Mouse (Mus musculus): Measurements from ENCODE around the gene Cubn. TPM values are rescaled to one million over a fixed set of nuclear protein-coding genes. Genes with fewer than 3 reads are reported as not detected.
A peak's percentile ranks its signal among the peaks of the same experiment; 100 is the strongest.

Gene Cubn
- 0.19 and 0.21 TPM in 2 replicates for total RNA-seq (2021)
- long read RNA-seq, result 0 reads

DNA sequence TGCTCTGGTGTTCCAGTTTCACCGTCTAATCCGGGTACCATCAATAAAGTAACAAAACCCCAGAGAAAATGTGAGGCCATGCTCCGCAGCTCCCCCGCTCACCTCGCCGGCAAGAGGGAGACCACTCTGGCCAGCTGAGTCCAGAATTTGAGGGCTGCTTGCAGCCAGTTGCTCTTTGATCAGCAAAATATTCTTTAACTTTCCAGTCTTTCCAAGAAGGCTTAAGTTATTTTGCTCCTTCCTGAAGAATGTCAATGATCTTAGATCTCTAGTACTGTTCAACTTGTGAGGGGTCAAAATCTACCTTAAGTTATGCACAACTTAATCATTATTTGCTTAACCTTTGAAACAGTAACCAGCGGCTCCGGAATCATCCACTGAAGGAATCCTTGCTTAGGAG is at the start of gene Cubn:
Cubn (minus strand) TSS at position 80 of the 400 bp plus-strand sequence.
- no peak for DNase-seq

DNA sequence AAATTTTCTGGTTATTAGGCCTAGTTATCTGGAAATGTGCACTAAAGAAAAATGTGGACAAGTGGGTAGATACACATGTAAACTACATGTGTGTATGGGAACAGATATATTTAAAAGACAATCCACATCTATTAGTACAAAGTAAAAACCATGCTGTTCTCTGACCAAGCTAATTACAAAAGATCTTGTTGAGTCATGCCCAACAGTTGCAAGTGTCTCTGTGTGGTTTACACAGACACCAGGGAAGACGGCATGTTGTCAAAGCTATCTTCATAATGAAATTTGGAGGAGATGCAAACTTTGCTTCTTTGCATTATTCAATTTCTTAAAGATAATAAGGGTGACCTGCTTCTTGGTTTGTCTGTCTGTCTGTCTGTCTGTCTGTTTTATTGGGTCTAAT is 48.2 kb upstream of the Cubn start:
- no peak for DNase-seq

DNA sequence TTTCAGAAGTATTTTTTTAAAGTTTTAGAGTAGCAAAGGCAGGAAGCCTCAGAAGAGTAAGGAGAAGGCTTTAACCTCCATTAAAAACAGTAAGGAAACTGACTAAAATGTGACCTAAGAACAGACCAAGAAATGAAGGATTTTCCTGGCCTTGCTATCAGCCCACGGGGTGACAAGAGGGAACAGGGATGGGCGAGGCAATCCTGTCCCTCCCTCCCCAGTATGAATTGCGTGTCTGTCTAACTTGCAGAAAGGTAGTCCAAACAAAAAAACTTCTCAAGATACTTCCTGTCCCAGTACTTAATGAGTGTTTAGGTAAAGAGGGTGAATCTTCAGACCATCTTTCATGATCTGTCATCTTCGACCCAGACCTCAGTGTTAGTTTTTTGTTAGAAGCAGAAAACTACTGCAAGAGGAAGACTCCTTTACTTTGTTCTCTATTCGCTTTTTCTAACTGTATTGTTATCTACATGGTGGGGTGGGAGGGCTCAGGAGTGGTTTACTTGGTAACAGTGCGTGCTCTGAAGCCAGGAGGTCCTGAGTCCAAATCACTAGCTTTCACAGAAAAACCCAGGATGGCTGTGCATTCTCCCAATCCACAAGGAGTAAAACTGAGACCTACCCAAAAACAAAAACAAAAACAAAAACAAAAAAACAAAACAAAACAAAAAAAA is 47.2 kb upstream of the Cubn start:
- no peak for DNase-seq

DNA sequence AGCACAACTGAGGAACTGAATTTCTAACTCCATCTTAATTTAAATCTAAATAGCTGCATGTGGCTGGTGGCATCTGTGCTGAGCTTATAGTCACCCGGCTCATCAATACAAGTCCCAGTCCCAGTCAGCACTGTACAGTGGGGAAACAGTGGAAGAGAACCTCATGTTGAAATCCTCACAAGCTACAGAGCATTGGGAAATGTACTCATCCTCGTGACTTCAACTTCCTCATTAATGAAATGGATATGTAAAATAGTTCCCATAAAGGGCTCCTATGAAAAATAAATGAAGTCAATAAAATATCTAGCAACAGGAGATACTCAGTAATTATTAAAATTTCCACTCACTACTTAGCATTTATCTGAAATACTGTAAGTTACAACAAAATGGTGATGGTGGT is 46.6 kb upstream of the Cubn start:
- no peak for DNase-seq

DNA sequence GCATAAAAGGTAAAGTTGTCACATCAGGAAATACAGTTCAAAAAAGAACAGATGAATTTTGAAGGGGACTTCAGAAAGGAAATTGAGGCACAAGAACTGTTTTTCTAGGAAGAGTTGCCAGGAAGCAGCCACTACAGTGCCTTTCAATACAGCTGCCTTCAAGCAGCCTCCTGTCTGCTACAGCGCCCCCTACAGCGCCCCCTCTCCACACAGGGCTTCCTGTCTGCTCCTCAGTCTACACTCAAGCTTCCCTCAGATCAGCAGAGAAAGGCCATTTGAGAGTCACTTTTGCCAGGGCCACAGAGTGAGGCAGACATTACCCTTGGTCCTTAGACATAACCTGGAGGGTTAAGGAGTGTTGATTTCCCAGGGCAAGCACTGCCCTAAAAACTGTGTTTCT is 46.1 kb upstream of the Cubn start:
- DNase-seq, result peak; percentile 11

DNA sequence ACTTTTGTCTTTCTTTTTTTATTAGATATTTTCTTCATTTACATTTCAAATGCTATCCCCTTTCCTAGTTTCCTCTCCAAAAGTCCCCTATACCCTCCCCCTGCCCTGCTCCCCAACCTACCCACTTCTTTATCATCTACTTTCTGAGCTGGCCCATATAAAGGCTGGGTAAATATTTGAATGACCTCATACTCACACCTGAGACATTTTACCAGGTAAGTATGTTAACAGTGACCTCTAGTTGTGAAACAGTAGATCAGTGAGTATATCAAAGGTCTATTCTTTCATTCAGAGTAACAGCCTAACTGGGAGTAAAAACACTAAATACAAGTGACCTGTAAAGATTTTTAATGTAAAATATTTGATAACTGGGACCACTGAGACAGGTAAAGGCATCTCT is 45.1 kb upstream of the Cubn start:
- DNase-seq, result no peak

DNA sequence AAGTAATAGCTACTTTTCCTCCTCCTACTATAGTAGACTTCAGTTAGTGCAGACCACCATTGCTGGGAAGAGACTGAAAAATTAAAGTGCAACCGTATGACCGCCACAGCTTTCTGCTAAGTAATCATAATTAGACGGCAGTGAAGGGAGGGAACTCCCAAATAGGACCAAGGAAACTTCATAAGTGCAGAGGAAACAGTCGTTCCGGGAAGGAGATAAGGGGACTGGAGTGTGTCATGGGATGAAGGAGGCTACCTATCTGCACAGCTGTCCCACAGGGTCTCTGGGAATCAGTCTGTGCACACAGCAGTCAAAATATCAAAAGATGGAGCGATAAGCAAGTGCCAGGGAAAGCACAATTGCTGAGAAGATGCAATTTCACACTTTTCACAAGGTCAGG is 39.0 kb upstream of the Cubn start:
- no peak for DNase-seq

DNA sequence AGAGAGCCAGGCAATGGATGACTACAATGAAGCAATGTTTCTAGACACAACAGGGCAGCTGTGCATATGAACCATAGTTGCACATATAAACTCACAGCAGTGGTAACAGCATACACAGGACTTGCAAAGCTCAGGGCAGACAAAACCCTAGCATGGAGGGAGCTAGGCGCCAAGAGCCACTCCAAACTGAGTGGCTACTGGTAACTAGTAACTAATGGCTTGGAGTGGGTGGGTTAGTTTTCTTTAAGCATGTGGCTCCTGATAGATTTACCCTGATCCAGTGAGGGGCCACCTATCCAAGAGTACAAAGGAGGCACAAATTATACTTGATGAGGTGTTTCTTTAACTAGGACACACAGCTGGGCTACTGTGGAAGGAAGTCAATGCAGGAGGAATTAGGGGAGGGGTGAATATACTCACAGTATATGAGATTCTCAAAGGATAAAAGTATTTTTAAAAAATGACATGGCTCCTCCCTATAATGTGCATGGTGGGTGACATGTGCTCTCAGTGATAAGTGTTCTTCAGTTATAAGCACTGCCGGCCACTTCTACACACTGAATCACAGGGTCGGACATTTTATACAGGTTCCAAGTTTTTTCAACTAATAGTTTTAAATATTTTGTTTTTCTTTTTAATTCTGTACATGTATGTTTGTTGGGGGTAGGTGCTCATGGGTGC is 37.8 kb upstream of the Cubn start:
- no peak for DNase-seq

DNA sequence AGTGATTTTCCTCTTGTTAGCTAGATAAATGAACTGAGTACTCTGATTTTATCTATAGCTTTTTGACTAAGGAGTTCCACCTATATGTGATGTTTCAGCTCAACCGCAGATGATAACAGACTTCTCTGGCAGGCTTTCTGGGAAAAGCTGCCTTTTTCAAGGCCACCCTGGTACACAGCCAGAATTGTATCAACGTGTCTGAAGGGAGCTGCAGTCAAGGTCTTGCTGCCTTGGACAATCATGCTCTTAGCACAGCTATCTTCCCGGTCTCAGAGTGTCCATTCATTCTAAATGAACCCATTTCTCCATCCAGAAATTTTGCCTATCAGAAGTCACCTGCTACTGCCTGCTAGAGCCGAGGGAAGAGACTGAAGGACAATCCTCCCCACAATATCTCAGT is 35.9 kb upstream of the Cubn start:
- DNase-seq, result peak; percentile 56

DNA sequence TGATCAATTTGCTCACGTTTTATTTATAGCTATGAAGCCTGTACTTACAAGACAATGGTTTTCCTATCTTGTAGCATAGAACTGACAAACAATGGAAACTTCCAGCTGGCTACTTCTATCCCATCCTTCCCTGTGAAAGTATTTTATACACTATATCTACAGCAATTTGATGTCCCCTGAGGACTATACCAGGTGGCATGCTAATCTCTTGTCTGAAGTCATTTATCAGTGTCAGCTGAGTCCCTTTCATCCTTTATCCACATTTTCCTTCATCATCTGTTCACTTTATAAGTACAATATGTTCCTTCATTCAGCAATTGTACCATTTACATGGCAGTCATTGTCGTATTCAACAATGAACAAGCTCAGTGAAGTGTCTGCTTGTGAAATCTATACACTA is 35.5 kb upstream of the Cubn start:
- no peak for DNase-seq

DNA sequence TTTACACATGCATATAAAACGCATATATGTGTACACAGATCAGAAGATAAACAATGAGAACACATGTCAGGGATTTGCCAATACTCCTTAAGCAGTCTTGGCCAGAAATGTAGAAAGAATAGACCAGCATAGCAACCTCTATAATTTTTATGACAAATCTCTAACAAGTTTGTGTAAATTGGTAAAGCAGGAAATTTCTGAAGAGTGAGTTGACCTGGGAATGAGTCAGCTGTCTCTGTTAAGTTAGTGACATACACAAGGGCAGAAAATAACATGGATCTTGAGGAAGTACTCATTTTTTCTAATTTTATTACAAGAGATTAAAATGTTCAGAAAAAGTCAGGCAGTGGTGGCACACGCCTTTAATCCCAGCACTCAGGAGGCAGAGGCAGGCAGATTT is 34.6 kb upstream of the Cubn start:
- no peak for DNase-seq

DNA sequence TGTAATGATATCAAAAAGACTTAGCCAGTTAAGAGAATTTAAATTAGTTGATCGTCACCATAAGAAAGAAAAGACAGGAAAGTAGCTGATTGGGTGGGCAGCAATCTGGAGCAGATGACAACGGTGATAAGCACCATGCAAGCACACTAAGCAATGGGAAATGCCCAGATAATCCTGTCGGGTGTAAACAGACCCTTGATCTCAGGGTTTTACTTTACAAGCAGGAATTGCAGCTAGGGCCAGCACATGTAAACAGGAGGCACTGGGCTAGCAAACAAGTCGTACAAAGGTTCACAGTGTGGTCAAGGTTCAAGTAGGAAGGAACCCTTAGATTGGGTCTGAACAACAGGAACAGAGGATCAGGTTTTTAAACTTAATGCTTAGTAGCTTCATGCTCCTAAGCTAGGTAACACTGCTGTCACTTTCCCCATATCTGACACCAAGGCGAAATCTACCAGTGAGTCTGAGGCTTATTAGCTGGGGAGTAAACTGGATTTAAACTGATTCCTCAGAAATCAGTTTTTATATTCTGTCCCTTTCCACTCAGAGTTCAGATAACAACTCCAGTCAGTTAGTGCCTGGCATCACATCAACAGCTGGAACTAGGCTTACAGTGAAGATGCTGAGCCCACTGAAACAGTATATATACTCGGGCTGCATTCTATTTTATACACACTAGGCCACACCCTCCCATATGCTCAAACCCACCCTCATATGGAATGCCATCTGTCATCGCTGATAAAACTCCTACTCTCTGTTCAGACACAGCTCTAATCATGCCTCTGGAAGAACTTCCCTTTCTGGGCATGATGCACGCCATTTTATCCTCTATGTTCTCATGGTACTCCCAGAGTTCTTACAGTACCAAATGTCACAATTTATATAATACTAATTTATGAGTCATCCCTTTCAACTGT is 32.2 kb upstream of the Cubn start:
- no peak for DNase-seq

DNA sequence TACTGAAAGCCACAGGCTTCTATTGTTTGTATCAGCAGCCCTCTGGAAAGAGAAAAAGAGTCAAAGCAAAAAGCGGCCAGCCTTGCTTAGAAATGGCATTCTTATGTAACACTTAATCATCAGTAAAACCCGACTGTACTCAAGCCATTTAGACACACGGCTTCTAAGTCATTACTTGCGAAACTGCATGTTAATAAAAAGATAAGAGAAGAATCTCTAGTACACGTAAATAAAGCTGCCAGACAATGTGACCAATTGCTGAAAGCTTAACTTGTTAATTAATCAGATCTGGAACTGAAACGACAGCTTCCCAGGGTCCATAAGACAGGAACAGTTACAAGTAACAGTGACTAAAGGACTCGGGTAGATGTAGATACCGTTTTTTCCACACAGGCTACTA is 30.5 kb upstream of the Cubn start:
- no peak for DNase-seq

DNA sequence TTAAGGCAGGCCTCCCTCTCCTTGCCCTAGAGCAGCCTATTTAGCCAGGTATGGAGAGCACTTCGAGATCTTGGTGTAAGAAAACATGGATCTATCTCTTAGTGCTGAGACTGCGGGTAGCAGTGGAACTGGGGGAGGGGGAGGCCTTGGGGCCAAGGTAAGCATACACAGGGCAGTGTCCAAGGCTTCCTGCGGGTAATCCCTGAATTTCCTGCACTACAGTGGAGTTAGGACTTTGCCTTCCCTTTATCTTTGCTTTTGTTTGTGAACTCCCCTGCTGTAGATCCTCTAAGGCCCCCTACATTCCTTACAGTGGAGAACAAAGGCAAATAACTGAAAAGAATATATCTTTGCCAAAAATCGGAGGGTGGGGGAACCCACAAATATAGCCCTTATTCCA is 23.3 kb upstream of the Cubn start:
- no peak for DNase-seq

DNA sequence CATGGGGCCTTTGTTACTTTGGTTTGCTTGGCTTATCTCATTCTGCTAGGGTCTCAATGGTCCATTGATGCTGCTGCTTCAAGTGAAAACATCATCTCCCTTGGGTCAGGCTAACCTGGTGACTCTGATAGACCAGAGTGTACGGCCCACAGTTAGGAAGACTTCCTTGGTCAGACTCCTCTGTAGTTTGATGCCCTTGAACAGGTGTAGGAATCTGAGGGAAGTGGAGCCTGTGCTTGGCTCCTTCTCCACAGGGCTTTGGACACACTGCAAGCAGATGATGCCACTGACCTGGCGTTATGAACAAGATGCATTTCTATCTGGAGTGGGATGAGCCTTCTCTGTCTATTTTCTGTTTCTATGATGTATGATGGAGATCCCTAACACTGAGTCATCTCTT is 11.1 kb upstream of the Cubn start:
- DNase-seq, result no peak

DNA sequence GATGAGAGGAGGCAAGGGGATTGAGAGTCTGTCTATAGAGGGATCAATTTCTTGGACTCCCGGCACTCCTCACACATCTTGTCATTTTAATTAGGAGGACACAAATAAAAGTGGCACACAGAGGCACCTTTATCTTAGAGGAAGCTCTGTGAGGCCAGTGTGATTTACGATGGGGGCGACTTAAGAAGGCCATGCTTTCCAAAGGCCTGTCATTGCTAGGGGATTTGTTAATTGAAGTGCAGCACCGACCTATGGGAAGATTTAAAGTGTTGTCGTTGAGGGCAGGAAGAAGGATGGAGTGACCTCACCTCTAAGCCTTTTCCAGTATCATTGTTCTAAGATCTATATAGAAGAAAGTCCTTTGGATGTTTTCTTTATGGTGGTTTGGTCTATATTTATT is 9.9 kb upstream of the Cubn start:
- no peak for DNase-seq

DNA sequence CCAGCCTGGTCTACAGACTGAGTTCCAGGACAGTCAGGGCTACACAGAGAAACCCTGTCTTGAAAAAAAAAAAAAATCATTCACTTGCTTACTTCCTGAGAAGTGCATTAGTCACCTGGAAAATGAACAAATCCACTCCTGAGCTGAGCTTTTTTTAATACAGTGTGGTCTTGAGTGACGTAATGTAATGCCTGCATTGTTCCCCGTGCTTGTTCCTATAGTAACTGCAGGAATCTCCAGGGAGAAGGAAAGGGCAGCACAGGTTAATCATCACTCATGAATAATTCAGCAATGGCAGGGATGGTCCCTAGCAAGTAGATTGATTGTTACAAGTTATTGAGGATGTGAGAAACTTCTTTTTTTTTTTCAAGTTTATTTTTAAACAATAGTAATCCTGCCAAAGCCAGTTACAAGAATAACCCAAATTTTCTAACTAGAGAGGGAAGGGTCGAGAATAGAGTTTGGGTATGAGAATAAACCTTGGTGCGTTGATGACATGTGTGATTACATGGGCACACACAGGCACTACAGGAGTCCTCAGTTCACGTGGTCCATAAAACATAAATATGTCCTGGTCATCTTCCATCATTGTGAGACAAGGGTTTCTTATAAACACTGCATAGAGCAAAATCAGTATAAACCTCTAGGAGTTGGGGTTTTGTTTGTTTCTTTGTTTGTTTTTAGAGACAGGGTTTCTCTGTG is 8.8 kb upstream of the Cubn start:
- DNase-seq, result no peak

DNA sequence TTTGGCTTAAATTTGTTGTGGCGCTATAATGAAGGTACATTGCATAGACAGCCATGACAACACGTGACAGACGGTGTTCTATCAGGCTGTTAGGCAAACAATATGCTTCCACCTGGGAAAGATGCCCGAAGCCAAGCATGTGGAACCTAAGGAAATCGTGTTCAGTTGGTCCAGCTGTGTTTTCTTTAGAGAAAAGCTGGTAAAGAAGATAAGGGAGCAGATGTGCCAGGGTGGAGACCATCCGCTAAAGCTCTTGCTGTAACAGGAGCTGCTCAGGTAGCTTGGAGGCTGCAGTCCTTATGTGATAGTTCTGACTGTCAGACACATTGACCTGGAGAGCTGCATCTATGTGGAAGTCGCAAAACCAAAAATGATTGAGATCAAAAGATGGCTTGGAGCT is 7.6 kb upstream of the Cubn start:
- no peak for DNase-seq

DNA sequence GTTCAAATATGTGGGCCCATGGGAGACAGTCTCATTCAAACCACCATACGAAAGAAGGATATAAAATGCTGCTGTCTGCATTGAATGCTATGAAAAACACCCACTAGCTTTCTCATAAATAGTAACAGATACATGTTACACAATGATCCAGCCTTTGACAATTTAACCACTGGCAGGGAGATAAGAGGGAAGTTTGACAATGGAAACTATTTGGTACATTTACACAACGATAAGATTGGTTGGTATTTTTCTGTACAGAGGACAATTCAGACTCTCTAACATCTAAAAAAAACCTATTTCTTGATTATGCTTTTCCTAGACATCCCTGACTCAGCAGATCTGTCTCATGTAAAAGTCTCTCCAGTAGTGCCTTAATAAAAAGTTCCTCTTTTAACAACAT is 4.5 kb upstream of the Cubn start:
- no peak for DNase-seq

DNA sequence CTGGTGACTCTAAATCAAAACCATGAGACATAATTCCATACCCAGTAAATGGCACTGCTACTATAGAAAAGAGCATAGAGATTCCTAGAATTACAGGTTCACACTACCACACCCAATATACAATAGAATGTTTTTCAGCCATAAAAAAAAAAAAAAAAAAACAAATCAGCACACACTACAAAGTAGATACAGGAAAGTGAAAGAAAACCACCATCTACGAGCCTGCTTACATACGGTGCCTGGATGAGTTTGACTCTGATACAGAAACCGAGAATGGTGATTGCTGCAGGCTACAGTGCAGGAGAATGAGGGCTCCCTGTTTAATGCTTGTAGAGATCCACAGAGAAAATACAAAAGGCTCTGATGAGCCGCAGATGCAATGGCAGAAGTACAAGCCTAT is 1.3 kb upstream of the Cubn start:
- DNase-seq, result no peak

DNA sequence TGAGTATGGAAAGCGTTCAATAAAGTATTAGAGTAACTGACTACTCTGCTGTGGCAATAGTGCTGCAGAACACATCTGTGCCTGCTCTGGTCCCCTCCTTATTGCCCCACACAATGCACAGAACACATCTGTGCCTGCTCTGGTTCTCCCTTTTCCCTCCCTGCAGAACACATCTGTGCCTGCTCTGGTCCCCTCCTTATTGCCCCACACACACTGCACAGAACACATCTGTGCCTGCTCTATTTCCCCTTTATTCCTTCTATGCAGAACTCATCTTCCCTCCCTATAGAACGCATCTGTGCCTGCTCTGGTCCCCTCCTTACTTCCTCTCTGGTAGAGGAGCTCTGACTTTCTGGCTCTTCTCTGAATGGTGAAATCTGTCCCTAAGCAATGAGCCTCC is 1.1 kb downstream of the Cubn start:
- no peak for DNase-seq

DNA sequence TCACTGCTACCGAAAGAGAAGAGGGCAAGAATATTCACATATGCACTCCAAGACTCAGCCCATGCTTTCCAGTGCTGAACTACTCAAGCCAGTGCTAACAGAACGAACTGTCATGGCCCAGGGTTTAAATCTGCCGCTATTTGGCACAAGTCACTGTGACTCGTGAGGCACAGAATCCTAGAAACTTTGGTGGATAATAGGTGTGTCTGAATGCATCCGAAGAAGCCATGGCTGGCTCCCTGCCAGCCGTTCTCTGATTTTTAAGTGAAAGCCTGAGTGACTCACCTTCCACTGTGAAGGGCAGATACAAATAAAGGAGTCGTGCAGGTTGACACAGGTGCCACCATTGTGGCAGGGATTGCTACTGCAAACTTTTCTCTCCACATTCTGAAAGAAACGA is 5.1 kb downstream of the Cubn start:
- DNase-seq, result no peak

DNA sequence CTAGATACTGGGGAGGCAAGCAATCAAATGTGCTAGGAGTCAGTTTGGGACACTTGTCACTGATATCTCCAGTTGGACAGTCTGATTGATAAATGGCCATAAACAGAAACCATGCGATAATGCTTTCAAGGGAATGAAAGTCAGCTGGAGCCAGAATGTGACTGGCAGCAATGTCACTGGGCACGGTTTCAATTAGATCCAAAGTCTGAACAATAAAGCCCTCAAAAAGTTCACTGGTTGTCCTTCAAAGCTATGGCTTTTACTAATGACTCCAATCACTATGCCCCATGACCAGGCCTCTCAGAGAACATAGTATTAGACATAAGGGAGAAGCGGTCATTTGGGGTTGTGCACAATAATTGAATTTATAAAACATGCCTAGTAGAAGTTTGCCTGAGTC is 7.0 kb downstream of the Cubn start:
- no peak for DNase-seq
